Mouse (Mus musculus): ENCODE measurements around the gene Olfr714. TPM values are rescaled to one million over a fixed set of nuclear protein-coding genes. Genes with fewer than 3 reads are reported as not detected.
"Not testable (repeated sequence)": the region's sequence is repeated elsewhere in the genome, so short reads cannot be mapped to it uniquely, and the experiment has no call there.

Gene Olfr714
- total and polyA plus RNA-seq, 3 experiments, result not detected

- no peaks in the 10 kb centered on the region for H3K79me2 ChIP-seq (replicated peaks; ENCODE audit: control insufficient read depth, extremely low read depth, insufficient read depth, poor library complexity, severe bottlenecking)
- no peak overlapping the region for H3K9ac ChIP-seq (ENCODE audit: insufficient read depth, low read depth)
- TF ChIP-seq KAT2A (IDR thresholded peaks at IDR 0.05; ENCODE audit: insufficient replicate concordance, low read length), result no peak
- no peak for TF ChIP-seq ZC3H11A (IDR thresholded peaks at IDR 0.05; ENCODE audit: low read depth, low read length)
- no peak for TF ChIP-seq GABPA (IDR thresholded peaks at IDR 0.05; ENCODE audit: insufficient replicate concordance, low read depth, low read length)
- no peak for TF ChIP-seq E2F4 (IDR thresholded peaks at IDR 0.05; ENCODE audit: insufficient replicate concordance, low read depth, low read length)
- TF ChIP-seq PAX5 (IDR thresholded peaks at IDR 0.05; ENCODE audit: low read length), result no peak
- no peak for TF ChIP-seq CHD2 (IDR thresholded peaks at IDR 0.05; ENCODE audit: low read length)
- TF ChIP-seq RAD21 (IDR thresholded peaks at IDR 0.05; ENCODE audit: low read depth, low read length), result no peak
- TF ChIP-seq MAFK (IDR thresholded peaks at IDR 0.05; ENCODE audit: insufficient replicate concordance, low read length), result no peak
- TF ChIP-seq NRF1 (IDR thresholded peaks at IDR 0.05; ENCODE audit: low read depth, low read length), result no peak
- no peak for TF ChIP-seq BHLHE40 (IDR thresholded peaks at IDR 0.05; ENCODE audit: low read depth, low read length)
- TF ChIP-seq ZKSCAN1 (IDR thresholded peaks at IDR 0.05; ENCODE audit: borderline replicate concordance, low read depth, low read length), result no peak
- TF ChIP-seq CHD1 (IDR thresholded peaks at IDR 0.05; ENCODE audit: low read depth, low read length), result no peak
- no peak for TF ChIP-seq TCF12 (IDR thresholded peaks at IDR 0.05; ENCODE audit: low read depth, low read length)
- no peak for TF ChIP-seq RCOR1 (conservative IDR thresholded peaks at IDR 0.05; ENCODE audit: low read depth, low read length)
- no peak for TF ChIP-seq SMC3 (IDR thresholded peaks at IDR 0.05; ENCODE audit: low read depth, low read length)
- no peak for TF ChIP-seq ZNF384 (IDR thresholded peaks at IDR 0.05; ENCODE audit: low read depth, low read length)
- TF ChIP-seq MEF2A (IDR thresholded peaks at IDR 0.05; ENCODE audit: borderline replicate concordance, low read depth, low read length), result no peak
- H3K36me3 ChIP-seq (replicated peaks in 1 of 2; ENCODE audit: control insufficient read depth in 1 of 2, insufficient read depth in 1 of 2, low read length in 1 of 2), result no peaks in the 10 kb centered on the region
- no peak for DNase-seq (ENCODE audit: extremely low read depth)
- in situ Hi-C loops (cut with MboI; ENCODE audit: low pct_ligation_motif_present, low pct_unique_long_range_greater_than_20kb, low sequenced_read_pairs) (no loop called here), dilution Hi-C loops (cut with MboI; ENCODE audit: extremely low pct_ligation_motif_present, extremely low pct_unique_long_range_greater_than_20kb, low sequenced_read_pairs) (no loop called here)
- no peaks in the 10 kb centered on the region for H3K27me3 ChIP-seq (replicated peaks)
- no peak overlapping the region for H3K4me3 ChIP-seq (replicated peaks in 1 of 3; ENCODE audit: low read depth in 2 of 3, low read length in 2 of 3, poor library complexity in 1 of 3)
- no peak overlapping the region for H3K27ac ChIP-seq (ENCODE audit: insufficient read depth, low read depth)
- no peaks in the 10 kb centered on the region for H3K9me3 ChIP-seq (replicated peaks; ENCODE audit: low read length)
- no peak overlapping the region for H3K4me2 ChIP-seq (ENCODE audit: insufficient read depth, low read depth, poor library complexity, severe bottlenecking)
- no peaks in the 10 kb centered on the region for H3K4me1 ChIP-seq (ENCODE audit: control insufficient read depth in 1 of 2, insufficient read depth in 2 of 2)
Measured at GRCm38 (mm10) chr7:107047578-107047977, 23.2 kb upstream of the Olfr714 start.

GRCm38 (mm10) chr7:107092920-107093319 lies 22.1 kb downstream of the Olfr714 start, which contains the start of gene Olfr17:
Gene Olfr17, plus strand, starts transcription at chr7:107093220.
- H3K36me3 ChIP-seq (replicated peaks in 1 of 2; ENCODE audit: control insufficient read depth in 1 of 2, insufficient read depth in 1 of 2, low read length in 1 of 2), result no peaks in the 10 kb centered on the region
- H3K4me2 ChIP-seq (ENCODE audit: insufficient read depth, low read depth, poor library complexity, severe bottlenecking), result no peak within 1 kb of the TSS
- H3K27ac ChIP-seq (ENCODE audit: insufficient read depth, low read depth), result no peak within 1 kb of the TSS
- H3K79me2 ChIP-seq (replicated peaks; ENCODE audit: control insufficient read depth, extremely low read depth, insufficient read depth, poor library complexity, severe bottlenecking), result no peaks in the 10 kb centered on the region
- no peak for DNase-seq (ENCODE audit: extremely low read depth)
- H3K9me3 ChIP-seq (replicated peaks; ENCODE audit: low read length), result no peaks in the 10 kb centered on the region
- H3K27me3 ChIP-seq (replicated peaks), result no peaks in the 10 kb centered on the region
- peaks cover 0 to 2% of the 10 kb centered on the region in 2 experiments; a peak in 1 of 4 replicates for H3K4me1 ChIP-seq (ENCODE audit: control insufficient read depth in 1 of 2, insufficient read depth in 2 of 2)
- no peak within 1 kb of the TSS for H3K4me3 ChIP-seq (replicated peaks in 1 of 3; ENCODE audit: low read depth in 2 of 3, low read length in 2 of 3, poor library complexity in 1 of 3)
- TF ChIP-seq RAD21 (IDR thresholded peaks at IDR 0.05; ENCODE audit: low read depth, low read length), result no peak
- no peak for TF ChIP-seq CHD1 (IDR thresholded peaks at IDR 0.05; ENCODE audit: low read depth, low read length)
- no peak for TF ChIP-seq EP300 (IDR thresholded peaks at IDR 0.05; ENCODE audit: low read length)
- no peak for TF ChIP-seq E2F4 (IDR thresholded peaks at IDR 0.05; ENCODE audit: insufficient replicate concordance, low read depth, low read length)
- no peak for TF ChIP-seq SMC3 (IDR thresholded peaks at IDR 0.05; ENCODE audit: low read depth, low read length)
- no peak for TF ChIP-seq BHLHE40 (IDR thresholded peaks at IDR 0.05; ENCODE audit: low read depth, low read length)
- dilution Hi-C loops (cut with MboI; ENCODE audit: extremely low pct_ligation_motif_present, extremely low pct_unique_long_range_greater_than_20kb, low sequenced_read_pairs), result no loop called here
- H3K9ac ChIP-seq (ENCODE audit: insufficient read depth, low read depth), result no peak within 1 kb of the TSS
- in situ Hi-C loops (cut with MboI; ENCODE audit: low pct_ligation_motif_present, low pct_unique_long_range_greater_than_20kb, low sequenced_read_pairs), result no loop called here

GRCm38 (mm10) chr7:107110269-107110668 lies 39.5 kb downstream of the Olfr714 start, which contains the start of gene Olfr715b:
Gene Olfr715b, minus strand, starts transcription at chr7:107110369.
- H3K27ac ChIP-seq (ENCODE audit: insufficient read depth, low read depth); H3K9me3 ChIP-seq (replicated peaks; ENCODE audit: low read length); H3K79me2 ChIP-seq (replicated peaks; ENCODE audit: control insufficient read depth, extremely low read depth, insufficient read depth, poor library complexity, severe bottlenecking); H3K4me2 ChIP-seq (ENCODE audit: insufficient read depth, low read depth, poor library complexity, severe bottlenecking); H3K4me3 ChIP-seq (replicated peaks in 1 of 3; ENCODE audit: low read depth in 2 of 3, low read length in 2 of 3, poor library complexity in 1 of 3); DNase-seq (ENCODE audit: extremely low read depth); H3K4me1 ChIP-seq (ENCODE audit: control insufficient read depth in 1 of 2, insufficient read depth in 2 of 2); in situ Hi-C loops (cut with MboI; ENCODE audit: low pct_ligation_motif_present, low pct_unique_long_range_greater_than_20kb, low sequenced_read_pairs); dilution Hi-C loops (cut with MboI; ENCODE audit: extremely low pct_ligation_motif_present, extremely low pct_unique_long_range_greater_than_20kb, low sequenced_read_pairs); H3K27me3 ChIP-seq (replicated peaks); H3K36me3 ChIP-seq (replicated peaks in 1 of 2; ENCODE audit: control insufficient read depth in 1 of 2, insufficient read depth in 1 of 2, low read length in 1 of 2); H3K9ac ChIP-seq (ENCODE audit: insufficient read depth, low read depth): not testable (repeated sequence)

All from CH12.LX (cell line).